Mouse (Mus musculus): ENCODE results near the gene Sik3. TPM values are rescaled to one million over a fixed set of nuclear protein-coding genes. Genes with fewer than 3 reads are reported as not detected.
A peak's percentile ranks its signal among the peaks of the same experiment; 100 is the strongest.

Sik3 gene
- total RNA-seq, 2 experiments from 2014 or later: 95.0 to 103 TPM

DNA sequence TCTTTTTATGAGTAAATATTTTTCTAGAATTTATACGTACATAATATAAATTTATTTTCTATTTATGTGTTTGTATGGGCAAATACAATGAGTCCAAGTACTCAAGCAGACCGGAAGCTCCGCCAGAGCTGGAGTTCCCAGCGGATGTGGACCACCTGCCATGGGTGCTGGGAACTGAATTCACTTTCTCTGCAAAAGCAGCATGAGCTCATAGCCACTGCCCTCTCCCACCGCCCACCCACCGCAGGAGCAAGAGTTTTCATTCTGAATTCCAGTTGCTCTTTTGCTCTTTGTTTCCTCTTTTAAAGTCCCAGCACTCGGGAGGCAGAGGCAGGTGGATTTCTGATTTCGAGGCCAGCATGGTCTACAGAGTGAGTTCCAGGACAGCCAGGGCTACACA is 31.0 kb downstream of the Sik3 start:
- no peak for DNase-seq (ENCODE audit: low spot score in 2 of 2)
- intact Hi-C loops (cut with DNase I): no loop called here

DNA sequence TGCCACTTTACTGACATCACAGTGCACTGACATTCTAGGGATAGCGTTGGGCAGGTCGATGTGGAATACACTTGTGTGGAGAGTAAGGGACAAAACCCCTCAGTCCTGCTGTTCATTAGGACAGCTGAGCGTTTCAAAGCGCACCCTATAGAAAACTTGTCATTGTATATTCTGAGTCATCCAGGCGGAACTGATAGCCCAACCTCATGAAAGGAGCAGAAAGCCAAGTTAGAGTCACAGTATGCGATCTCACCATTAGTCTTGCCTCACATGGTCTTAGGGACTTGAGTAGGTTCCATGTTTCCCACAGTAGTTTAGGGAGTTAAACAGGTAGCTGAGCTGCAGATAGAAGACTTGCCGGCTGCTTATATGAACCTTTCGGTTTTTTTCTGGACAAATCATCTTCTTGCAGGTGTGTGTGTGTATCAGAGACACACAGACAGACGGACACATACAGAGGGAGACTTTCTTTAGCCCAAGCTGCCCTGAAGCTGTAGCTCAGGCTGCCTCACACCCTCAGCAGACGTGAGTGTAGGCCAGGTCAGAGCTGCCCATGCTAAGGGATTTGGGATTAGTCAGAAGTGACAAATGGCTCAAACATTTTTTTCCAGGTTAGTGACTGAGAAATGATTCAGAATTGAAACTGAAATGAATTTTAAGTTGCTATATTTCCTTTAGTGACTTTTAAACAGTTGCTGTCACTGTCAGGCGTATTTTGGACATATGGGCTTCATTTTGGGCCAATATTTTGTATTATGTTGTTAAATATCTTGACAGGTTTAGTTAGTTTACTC is 34.3 kb downstream of the Sik3 start:
- intact Hi-C loops (cut with DNase I): no loop called here
- no peak for DNase-seq (ENCODE audit: low spot score in 2 of 2)

DNA sequence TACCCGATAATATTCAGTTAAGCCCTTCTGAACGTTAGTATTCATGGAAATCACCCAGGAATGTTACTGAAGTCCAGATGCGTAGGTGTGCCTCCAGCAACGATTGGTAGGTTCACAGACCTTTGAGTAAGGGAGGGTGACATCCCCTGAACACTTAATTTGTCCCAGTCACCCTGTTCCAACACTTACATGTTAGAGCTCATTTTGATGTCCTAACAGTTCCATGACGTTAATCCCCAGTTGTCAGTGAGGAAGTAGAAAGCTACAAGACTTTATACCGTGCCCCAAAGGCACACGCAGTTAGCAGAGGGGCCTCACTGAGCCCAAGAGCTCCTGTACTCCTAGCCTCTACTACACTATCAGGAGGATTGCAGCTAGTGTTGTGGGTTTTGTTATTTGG is 36.9 kb downstream of the Sik3 start:
- intact Hi-C loops (cut with DNase I): no loop called here

DNA sequence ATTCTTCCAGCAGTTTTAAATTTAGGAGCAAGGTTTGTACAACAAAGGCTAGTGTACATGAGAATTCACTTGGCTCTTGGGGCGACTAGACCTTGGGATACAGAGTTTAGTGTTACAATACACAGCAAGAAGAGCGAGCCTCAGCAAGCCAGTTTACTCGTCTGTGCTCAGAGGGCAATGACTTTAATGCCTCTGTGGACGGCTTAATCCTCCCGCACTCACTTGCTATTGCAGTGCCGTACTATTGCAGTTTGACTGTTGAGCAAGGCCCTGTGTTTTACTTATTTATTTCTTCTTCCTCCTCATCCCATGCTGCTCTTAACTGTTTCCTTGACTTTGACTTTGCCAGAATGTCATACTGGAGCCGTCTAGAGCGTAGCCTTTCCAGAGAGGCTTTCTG is 37.6 kb downstream of the Sik3 start:
- intact Hi-C loops (cut with DNase I): no loop called here
- DNase-seq (ENCODE audit: low spot score in 2 of 2): no peak

More for the DNA sequence above, 36.9 kb downstream of the Sik3 start:
- no peak for DNase-seq (ENCODE audit: low spot score in 2 of 2)

DNA sequence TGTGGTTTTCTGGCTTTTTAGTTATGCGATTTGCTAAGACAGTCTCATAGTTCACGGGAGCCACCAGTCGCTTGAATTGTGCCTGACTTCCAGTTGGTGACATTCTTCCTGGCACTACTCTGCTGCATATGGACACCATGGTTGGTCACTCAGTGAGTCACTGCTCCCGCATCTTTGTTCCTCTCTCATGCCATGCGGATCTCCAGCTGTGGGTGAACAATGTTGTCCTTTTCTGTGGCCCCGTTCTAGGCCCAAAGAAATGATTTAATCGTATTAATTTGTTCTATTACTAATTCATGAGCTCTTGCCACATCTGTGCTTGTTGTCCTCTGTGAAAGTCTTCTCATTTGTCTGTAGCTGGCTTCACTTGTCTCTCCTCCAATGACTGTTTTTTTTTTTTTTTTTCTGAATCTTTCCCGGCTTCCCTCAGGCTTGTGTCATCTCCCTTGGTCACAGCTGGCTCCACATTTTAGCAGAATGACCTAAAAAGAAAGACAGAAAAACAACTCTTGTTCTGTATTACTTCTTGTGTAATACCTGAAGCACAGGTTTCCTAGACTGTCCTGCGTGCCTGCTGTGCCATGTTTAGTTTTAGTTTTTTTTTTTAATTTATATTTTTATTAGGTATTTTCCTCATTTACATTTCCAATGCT is 40.5 kb downstream of the Sik3 start:
- DNase-seq (ENCODE audit: low spot score in 2 of 2): peak in 1 of 2 experiments; percentile 12
- intact Hi-C loops (cut with DNase I): no loop called here

DNA sequence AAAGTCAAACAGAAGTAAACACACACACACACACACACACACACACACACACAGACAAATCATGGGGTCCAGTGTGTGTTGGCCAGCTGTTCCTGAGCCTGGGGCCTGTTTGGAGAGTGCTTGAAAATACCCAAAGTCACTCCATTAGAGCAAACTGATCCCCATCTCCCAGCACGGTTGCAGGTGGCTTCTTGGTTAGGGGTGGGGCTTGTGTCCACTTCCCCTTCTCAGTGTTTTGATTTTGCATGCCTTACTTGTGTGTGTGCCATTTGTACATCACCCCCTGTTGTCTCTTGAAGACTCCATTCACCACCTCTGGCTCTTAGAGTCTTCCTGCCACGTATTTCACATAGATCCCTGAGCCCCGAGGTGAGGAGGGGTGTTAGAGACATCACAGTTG is 45.4 kb downstream of the Sik3 start:
- intact Hi-C loops (cut with DNase I): no loop called here

DNA sequence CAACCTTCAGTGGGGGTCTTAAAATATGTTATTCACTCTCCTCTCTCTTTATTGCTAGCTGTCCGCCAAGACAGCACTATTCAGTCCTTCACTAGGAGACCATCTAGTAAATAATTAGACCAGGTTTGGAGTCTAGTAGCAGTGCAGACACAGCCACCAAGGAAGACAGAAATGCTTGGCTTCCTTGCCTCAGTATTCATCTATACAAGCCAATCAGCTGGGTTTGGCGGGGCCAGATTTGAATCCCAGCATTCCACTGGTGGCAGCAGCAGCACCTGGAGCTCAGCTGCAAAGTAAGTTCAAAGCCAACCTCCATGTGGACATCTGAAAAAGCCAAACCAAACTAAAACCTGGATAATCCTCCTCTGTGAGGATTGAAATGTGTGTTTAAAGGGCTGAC is 47.6 kb downstream of the Sik3 start:
- intact Hi-C loops (cut with DNase I): no loop called here
- no peak for DNase-seq (ENCODE audit: low spot score in 2 of 2)

More for the DNA sequence above, 45.4 kb downstream of the Sik3 start:
- DNase-seq (ENCODE audit: low spot score in 2 of 2): no peak

DNA sequence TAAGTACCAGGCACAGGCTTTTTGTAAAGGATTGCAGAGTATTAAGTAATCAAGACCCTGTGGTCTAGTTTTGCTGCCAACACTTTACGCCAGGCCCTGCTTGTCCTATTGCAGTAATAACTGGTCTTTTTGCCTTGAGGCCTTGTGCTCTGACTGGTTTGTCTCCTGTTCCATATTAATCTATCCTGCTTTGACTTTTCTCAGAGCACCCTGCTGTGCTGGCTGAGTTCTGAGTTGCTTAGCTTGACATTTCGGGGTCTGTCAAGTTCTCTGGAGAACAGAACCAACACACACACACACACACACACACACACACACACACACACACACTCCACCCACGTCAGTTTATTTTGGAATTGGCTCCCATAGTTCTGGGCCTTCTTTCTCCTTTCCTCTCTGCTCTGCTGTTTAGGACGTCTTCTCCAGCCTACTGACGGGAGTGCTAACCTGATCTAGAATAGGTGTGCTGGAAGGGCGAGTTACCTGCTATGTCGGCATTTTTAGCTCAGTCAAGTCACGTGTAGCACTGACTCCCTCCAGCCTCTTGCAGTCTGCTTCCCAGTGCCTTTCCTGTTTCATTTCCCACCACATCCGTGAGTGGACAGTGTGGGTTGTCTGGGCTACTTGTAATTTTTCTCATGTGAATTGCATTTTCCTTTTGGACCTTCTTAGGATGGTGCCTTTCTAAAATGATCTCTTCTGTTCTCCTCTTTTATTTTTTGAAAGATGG is 49.2 kb downstream of the Sik3 start:
- DNase-seq (ENCODE audit: low spot score in 2 of 2): peak; percentile 51 to 73
- intact Hi-C loops (cut with DNase I): no loop called here

DNA sequence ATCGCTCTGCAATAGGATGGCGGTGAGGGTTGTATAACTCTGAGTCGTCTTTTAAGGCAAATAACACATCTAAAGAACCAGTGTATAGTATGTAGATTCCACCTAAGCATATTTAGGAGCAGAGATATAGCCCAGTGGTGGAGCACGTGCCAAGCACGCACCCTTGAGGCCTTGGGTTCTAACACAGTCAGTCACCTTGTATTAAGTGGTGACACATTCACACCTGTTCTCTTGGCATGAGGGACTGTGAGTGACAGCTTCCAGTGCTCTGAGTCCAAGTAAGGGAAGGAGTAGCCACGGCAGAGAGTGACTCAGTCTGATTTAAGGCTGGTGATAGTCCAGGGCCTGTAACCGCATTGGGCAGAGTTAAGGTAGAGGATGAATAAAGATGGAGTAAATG is 51.7 kb downstream of the Sik3 start:
- intact Hi-C loops (cut with DNase I): no loop called here
- DNase-seq (ENCODE audit: low spot score in 2 of 2): no peak

DNA sequence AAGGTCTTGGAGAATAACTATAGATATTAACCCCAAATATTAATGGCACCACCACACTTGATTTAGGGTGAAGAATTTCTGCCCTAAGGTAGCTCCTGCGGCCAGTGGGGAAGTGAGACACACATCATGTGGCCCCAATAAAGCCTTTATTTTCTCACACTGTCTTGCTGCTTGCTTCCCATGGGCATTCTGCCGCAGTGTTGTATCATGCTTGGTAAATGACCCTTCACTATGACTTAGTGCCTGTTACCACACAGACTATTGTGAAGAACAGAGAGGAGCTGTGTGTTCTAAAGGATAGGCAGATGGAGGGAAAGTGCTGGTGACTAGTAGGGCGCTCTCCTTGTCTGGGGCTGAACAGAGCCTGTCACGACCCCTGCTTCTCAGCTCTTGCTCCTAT is 54.1 kb downstream of the Sik3 start:
- no peak for DNase-seq (ENCODE audit: low spot score in 2 of 2)
- intact Hi-C loops (cut with DNase I): no loop called here

DNA sequence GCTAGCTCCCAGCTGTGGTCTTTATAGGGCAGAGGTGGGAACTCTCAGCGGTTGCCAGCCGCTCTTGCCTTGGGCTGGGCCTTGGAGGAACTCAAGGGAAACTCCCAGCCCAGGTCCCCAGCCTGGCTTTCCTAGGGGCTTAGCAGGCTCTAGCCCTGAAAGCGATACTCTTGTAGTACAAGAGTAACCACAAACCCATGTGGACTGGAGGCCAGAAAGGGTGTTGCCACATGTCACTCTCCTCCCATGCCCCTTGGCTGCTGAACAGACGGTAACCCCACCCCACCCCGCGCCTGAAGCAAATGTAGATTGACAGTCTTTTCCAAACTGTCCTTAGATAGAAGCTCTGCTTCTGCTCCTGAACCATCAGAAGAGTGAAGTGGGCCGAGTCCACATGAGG is 55.1 kb downstream of the Sik3 start:
- intact Hi-C loops (cut with DNase I): no loop called here
- no peak for DNase-seq (ENCODE audit: low spot score in 2 of 2)

DNA sequence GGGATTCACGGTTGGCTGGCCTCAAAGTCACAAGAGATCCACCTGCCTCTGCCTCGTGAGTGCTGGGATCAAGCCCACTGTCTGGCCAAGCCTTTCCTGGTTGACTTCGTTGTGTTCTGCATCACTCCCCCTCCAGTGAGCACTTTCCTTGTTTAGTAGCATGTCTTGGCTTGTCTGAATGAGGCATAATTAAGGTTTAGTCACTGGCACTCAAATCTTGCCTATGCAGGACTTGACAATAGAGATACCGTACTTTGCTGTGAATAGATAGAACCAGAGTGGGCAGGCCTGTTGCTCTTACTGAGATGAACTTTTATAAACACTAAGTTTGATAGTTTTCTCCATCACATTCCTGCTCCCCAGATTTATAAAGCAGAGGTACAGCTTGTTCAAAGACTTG is 56.4 kb downstream of the Sik3 start:
- intact Hi-C loops (cut with DNase I): no loop called here
- no peak for DNase-seq (ENCODE audit: low spot score in 2 of 2)

DNA sequence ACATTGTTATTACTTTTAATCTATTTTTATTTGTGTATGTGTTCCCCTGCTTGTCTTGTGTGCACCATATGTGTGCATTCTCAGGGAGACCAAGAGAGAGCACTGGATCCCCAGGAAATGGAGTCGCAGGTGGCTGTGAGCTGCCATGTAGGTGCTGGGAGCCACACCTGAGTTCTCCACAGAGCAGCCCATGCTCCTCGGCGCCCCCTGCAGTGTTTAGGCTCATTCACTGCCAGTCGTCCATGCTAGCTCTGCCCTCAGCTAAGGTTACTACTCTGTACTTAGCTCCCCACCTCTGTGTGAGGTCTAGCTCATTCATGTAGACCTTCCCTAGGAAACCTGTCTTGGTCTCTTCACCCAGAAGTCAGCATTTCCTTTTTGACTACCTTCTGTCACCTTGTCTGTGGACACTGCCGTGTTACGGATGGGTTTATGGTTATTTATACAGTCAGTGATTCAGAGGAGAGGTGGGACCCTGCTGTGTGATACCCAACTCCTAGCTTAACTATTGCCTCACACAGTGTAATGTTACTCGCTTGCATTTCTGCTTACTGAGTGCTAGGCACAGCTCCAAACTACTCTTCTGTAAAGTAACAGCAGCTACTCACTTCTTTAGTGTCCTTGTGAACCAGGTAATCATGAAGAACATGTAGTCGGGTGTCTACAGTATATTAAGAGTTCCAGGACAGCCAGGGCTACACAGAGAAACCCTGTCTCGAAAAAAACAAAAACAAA is 59.6 kb downstream of the Sik3 start:
- no peak for DNase-seq (ENCODE audit: low spot score in 2 of 2)
- intact Hi-C loops (cut with DNase I): no loop called here

DNA sequence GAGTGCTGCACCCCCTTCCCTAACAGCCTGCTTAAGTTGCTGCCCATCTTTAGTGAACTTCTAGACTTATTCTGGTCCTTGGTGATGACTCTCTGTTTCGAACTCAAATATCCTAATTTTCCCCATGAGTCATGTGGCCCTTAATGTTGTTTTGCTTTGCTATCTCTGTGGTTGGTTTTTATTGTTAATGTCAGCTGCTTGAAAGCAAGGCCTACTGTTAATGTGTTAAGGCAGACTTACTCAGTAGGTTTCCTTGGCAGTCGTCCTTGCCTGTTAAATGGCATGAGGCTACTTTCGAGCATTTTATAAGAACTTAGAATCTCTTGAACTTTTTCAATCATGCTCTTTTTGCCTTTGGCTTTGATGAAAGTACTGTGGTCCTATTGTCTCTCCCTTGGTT is 60.8 kb downstream of the Sik3 start:
- no peak for DNase-seq (ENCODE audit: low spot score in 2 of 2)
- intact Hi-C loops (cut with DNase I): no loop called here

DNA sequence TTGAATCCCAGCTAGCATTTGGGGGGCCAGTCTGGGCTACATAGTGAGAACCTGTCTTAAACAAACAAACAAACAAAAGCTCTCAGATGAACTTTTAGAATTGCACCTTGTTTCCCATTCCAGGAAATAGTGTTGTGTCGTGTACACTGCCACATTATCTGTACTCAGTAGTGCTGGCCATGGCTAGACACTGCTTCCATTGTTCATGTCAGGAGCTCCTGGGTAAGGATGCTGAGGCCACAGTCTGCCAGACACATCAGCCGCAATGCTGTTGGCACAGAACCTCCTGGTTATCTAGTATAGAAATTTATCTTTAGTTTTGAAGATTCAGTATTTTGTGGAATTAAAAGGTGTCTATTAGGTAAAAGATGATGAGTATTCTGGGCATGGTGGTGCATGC is 63.0 kb downstream of the Sik3 start:
- intact Hi-C loops (cut with DNase I): no loop called here
- no peak for DNase-seq (ENCODE audit: low spot score in 2 of 2)

DNA sequence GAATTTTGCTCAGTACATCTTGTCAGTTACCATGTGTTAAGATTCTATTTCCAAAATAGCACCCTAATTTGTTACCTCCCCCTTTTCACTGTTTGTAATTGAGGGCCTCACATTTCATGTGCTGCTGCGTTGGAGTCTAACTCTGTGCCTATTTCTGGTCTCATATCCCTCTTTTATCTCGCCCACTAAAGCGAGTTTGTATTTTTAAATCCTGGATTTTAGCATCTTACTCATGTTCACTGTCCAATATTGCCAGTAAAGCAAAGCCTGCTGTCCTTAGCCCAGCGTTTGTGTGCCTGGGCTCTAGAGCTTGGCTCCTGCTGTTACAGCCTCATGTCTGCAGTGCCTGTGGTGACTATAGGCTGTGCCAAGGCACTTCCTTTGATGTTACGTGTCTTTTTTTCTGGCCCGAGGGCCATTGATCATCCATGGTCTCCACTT is 69.8 kb downstream of the Sik3 start:
- intact Hi-C loops (cut with DNase I): loop anchor here (5.0 kb wide), 1 partner anchor 55 kb away; no protein-coding TSS in a partner anchor
- peak; percentile 50 to 75 for DNase-seq (ENCODE audit: low spot score in 2 of 2)

DNA sequence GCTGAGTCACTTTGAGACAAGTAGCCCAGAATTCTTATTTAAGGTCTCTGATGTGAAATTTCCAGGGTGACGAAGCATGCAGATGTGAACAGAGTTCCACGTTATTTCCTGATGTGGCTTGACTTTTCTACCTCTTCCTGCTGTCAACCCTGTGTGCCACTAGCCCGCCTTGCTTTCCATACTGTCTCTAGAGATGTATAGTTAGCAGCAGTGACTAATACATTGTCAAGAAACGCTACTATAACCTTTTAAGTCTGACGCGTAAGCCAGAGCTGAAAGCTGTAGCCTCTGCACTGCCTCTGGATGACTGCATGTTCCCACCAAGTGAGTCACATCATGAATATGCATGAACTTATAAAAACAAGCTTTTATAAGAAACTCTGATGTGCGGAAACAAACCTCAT is 70.9 kb downstream of the Sik3 start:
- intact Hi-C loops (cut with DNase I): loop anchor here (5.0 kb wide), 1 partner anchor 56 kb away; no protein-coding TSS in a partner anchor
- DNase-seq (ENCODE audit: low spot score in 2 of 2): peak; percentile 52 to 63

DNA sequence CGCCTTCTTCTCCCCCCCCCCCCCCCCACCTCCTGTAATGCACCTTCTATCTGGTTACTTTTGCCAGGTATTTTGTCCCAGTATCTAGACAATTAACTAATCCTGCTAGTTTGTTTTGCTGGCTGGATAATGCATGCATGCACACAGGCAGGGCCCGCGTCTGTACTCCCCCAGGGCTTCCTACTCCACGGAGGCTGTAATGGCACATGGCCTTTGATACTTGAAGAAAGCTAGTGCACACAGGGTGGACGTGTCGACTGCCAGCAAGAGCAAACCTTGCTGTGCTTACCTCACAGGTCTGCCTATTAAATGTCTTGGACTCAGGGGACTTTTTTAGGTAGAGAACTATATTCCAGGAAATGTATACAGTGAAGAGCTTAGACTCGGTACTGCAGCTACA is 73.3 kb downstream of the Sik3 start:
- DNase-seq (ENCODE audit: low spot score in 2 of 2): no peak
- intact Hi-C loops (cut with DNase I): no loop called here

DNA sequence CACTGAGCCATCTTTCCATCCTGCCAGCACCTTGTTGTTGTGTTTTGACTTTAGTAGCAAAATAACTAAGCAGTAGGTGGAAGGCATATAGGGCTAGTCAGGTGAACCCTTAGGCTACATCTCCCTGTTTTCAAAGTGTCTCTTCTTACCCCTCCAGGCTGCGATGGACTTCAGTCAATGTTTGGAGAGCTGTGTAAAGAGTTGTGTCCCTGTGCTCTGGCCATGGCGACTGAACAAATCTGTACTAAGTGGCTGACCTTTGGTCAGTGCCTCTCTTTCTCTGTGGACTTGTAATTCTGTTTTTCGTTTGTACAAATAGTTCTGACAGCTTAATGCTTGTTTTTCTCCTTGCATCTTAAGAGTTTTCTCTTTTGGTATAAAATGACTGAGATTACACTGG is 74.2 kb downstream of the Sik3 start:
- no peak for DNase-seq (ENCODE audit: low spot score in 2 of 2)
- intact Hi-C loops (cut with DNase I): no loop called here

DNA sequence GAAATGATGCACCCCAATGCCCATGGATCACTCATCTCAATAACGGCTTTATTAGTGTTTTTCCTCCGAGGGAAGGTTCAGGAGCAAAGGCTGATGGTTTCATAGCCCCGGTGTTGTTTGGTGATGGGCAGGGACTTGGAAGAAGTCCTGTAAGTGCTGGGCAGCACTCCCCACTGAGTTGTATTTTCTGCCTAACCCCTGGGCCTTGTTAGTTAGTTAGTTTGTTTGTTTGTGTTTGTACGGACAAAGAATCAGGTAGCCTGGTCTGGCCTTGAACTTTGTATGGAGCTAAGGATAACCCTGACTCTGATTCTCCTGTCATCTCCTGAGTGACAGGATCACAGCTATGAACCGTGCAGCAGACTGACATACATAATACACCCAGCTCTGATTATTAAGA is 74.8 kb downstream of the Sik3 start:
- intact Hi-C loops (cut with DNase I): no loop called here
- DNase-seq (ENCODE audit: low spot score in 2 of 2): no peak
